Mouse (Mus musculus): ENCODE measurements around the gene Camkmt.

The Camkmt gene

GRCm38 (mm10) chr17:85506206-85507088, 416.1 kb downstream of the Camkmt start:
- DNase-seq, result no peak

DNA sequence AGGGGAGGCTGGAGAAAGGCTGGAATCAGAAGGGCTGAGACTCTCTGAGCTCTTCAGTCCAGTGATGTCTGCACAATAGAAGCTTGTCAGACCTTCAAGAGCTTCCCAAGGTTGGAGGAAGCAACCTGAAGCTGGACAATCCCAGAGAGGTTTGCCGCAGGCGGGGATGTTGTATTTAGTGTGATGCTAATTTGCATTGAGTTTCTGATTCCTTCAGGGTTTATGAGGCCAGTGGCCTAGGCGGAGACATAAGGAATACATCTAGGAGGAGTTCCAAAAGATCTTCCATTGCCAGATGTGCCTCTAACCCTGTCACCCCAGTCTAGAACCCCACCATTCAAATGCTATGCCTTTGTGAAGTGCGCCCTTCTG, 416.7 kb downstream of the Camkmt start:
- DNase-seq, result no peak
